Mouse (Mus musculus) embryonic facial prominence, embryonic 15.5 days (tissue): ENCODE measurements around the gene Timeless. TPM values are rescaled to one million over a fixed set of nuclear protein-coding genes. Genes with fewer than 3 reads are reported as not detected.

Experiments
- ATAC-seq: fragments of 200-750 bp; cut with Nextera tagmentation; 2 replicates; pipeline ENCODE4 v1.8.0; 2017; ENCODE audit warnings: low read depth, moderate TSS enrichment; ENCODE audit not compliant: insufficient number of reproducible peaks, low FRiP score, low TSS enrichment
- H3K27ac ChIP-seq: fragments of 300-500 bp; sonication (generic); replicated peaks from 2 replicates; pipeline ENCODE4 v1.5.1; 2015; ENCODE audit warnings: mild to moderate bottlenecking, inconsistent platforms
- H3K27me3 ChIP-seq: fragments of 300-500 bp; sonication (generic); 2 replicates; pipeline ENCODE4 v1.6.1; 2015; ENCODE audit warnings: inconsistent platforms
- H3K36me3 ChIP-seq: fragments of 300-500 bp; sonication (generic); 2 replicates; pipeline ENCODE4 v1.6.1; 2015; ENCODE audit warnings: mild to moderate bottlenecking, inconsistent platforms
- H3K4me1 ChIP-seq: fragments of 300-500 bp; sonication (generic); 2 replicates; pipeline ENCODE4 v1.6.1; 2015; ENCODE audit warnings: inconsistent platforms
- H3K4me2 ChIP-seq: fragments of 300-500 bp; sonication (generic); replicated peaks from 2 replicates; pipeline ENCODE4 v1.6.1; 2015; ENCODE audit warnings: mild to moderate bottlenecking, inconsistent platforms
- H3K4me3 ChIP-seq: fragments of 300-500 bp; sonication (generic); replicated peaks from 2 replicates; pipeline ENCODE4 v1.5.1; 2015; ENCODE audit warnings: mild to moderate bottlenecking, inconsistent platforms
- H3K9ac ChIP-seq: fragments of 300-500 bp; sonication (generic); 2 replicates; pipeline ENCODE4 v1.6.1; 2015; ENCODE audit warnings: inconsistent platforms
- H3K9me3 ChIP-seq: fragments of 300-500 bp; sonication (generic); replicated peaks from 2 replicates; pipeline ENCODE4 v1.6.1; 2016; ENCODE audit warnings: inconsistent platforms
- WGBS: fragments of 180-500 bp; shearing (Covaris S2); methylation state at CpG from one replicate; pipeline ENCODE4 v1.1.7; 2015; 5-methylcytosine and 5-hydroxymethylcytosine counted together
- polyA plus RNA-seq: library from polyadenylated mRNA; unstranded; fragments of >200 nt; fragmentation: Nextera tagmentation; extraction: Ambion mirVana; gene quantifications from 2 replicates; pipeline ENCODE4 v1.2.1, GENCODE M21; 2015

Gene Timeless
- polyA plus RNA-seq, 1 experiment from 2014 or later, result 48.1 TPM

GRCm38 (mm10) chr10:128194551-128195461 is 37.1 kb upstream of the Timeless start:
- peak; percentile 89 for ATAC-seq
- Histone ChIP-seq H3K27me3 (peaks cover 19% of the 10 kb centered on the region), H3K27ac (no peak overlapping the region)

DNA sequence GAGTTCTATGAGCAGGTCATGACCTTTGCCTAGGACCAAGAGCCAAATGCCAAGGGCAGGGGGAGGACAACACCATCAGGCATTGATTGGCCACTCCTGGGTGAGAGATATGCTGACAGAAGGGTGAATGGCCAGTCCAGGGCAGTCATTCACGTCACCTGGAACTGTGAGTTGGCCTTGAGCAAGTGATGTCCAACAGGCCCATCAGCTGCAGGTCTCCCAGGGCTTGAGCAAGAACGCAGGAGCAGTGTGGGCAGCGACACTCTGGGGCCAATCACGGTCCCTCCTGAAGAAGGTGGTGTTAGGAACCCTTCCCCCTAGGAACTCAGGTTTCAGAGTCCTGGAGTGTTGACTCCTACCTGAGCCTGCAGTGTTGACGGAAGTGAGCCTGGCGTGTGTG is 30.0 kb upstream of the Timeless start:
- Histone ChIP-seq H3K9me3 (no peaks in the 10 kb centered on the region), H3K9ac (no peak overlapping the region), H3K36me3 (no peaks in the 10 kb centered on the region), H3K4me3 (no peak overlapping the region), H3K4me1 (peaks cover 7% of the 10 kb centered on the region; the same call in 1 of the 2 replicates), H3K27ac (no peak overlapping the region), H3K4me2 (no peak overlapping the region), H3K27me3 (no peaks in the 10 kb centered on the region)
- ATAC-seq, result no peak
- WGBS, result 58% methylated on average over 6 of the region's 6 CpGs

More at GRCm38 (mm10) chr10:128194551-128195461, 37.1 kb upstream of the Timeless start:
- H3K9me3 ChIP-seq, result no peaks in the 10 kb centered on the region
- peak overlapping the region; percentile 66 for H3K4me3 ChIP-seq
- no peaks in the 10 kb centered on the region for H3K36me3 ChIP-seq
- H3K9ac ChIP-seq, result peak overlapping the region; percentile 53
- WGBS, result under 1% methylated on average over 76 of the region's 79 CpGs
- H3K4me2 ChIP-seq, result peak overlapping the region; percentile 99
- H3K4me1 ChIP-seq, result peaks cover 10% of the 10 kb centered on the region

DNA sequence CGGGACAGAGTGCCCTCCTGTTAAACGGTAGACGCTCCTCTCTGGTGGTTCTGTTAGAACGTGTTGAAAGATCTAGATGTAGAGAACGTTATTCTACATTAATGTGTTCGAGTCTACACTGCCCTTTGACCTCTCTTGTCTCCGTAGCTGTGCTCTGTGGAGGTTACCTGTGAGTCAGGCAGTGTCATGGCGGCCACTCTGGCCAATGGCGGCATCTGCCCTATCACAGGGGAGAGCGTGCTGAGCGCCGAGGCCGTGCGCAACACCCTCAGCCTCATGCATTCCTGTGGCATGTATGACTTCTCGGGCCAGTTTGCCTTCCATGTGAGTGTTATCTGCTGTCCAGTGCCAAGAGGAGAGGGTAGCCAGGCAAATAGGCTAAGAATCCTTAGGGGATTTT is 26.9 kb upstream of the Timeless start:
- Histone ChIP-seq H3K9me3 (no peaks in the 10 kb centered on the region), H3K27me3 (no peaks in the 10 kb centered on the region), H3K4me3 (no peak overlapping the region), H3K36me3 (0 out of 2 replicates have a peak, but pooled peaks cover 5% of the 10 kb centered on the region), H3K9ac (no peak overlapping the region), H3K4me2 (no peak overlapping the region), H3K27ac (no peak overlapping the region), H3K4me1 (peaks cover 7% of the 10 kb centered on the region; the same call in 1 of the 2 replicates)
- no peak for ATAC-seq
- WGBS, result 86% methylated on average over 15 of the region's 15 CpGs

GRCm38 (mm10) chr10:128208326-128208725 is 23.5 kb upstream of the Timeless start:
- ATAC-seq, result no peak
- no peaks in the 10 kb centered on the region for H3K27me3 ChIP-seq
- no peak overlapping the region for H3K4me3 ChIP-seq
- 0 out of 2 replicates have a peak, but pooled peaks cover 5% of the 10 kb centered on the region for H3K36me3 ChIP-seq
- H3K9me3 ChIP-seq, result no peaks in the 10 kb centered on the region
- H3K27ac ChIP-seq, result no peak overlapping the region
- no peak overlapping the region for H3K4me2 ChIP-seq
- no peak overlapping the region for H3K9ac ChIP-seq
- H3K4me1 ChIP-seq, result peaks cover 16% of the 10 kb centered on the region
- 86% methylated on average over 10 of the region's 10 CpGs for WGBS

DNA sequence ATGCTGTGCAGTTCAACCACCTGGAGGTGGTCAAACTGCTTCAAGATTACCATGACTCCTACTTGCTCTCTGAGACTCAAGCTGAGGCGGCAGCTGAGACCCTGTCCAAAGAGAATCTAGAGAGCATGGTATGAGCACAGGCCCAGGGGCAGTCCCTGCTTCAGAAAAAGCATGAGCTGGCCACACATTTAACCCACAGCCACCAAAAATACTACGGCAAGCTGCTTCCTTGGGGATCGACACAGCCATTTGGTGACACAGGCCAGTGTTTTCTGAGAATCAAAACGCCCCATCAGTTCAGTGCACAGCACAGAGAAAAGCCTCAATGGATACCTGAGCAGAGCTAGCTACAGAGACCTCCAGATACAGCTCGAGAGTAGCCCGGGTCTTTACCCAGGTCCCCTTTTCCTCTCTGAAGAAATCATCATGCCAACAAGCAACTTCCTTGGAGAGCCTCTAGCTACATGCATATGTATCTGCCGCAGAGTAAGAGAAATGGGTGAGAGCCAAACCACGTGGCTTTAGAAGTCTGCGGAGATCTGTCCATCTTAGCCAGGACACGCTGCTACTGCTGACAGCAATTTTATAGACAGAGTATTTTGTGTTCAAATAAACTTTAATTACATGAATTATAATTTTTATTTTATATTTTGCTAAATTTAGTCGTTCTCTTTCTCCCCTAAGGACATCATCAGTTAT is 22.4 kb upstream of the Timeless start:
- no peak for ATAC-seq

GRCm38 (mm10) chr10:128210131-128210530 is 21.7 kb upstream of the Timeless start:
- Histone ChIP-seq H3K4me1 (peaks cover 10% of the 10 kb centered on the region), H3K4me3 (no peak overlapping the region), H3K9ac (no peak overlapping the region), H3K27ac (no peak overlapping the region), H3K9me3 (no peaks in the 10 kb centered on the region), H3K36me3 (0 out of 2 replicates have a peak, but pooled peaks cover 5% of the 10 kb centered on the region), H3K4me2 (no peak overlapping the region), H3K27me3 (no peaks in the 10 kb centered on the region)
- 83% methylated on average over 2 of the region's 2 CpGs for WGBS
- no peak for ATAC-seq

More for the DNA sequence above, 22.4 kb upstream of the Timeless start:
- Histone ChIP-seq H3K27me3 (no peaks in the 10 kb centered on the region), H3K4me2 (no peak overlapping the region), H3K9me3 (no peaks in the 10 kb centered on the region), H3K4me1 (peaks cover 15% of the 10 kb centered on the region), H3K36me3 (0 out of 2 replicates have a peak, but pooled peaks cover 5% of the 10 kb centered on the region), H3K4me3 (no peak overlapping the region), H3K9ac (no peak overlapping the region), H3K27ac (no peak overlapping the region)
- WGBS, result 90% methylated on average over 11 of the region's 11 CpGs

DNA sequence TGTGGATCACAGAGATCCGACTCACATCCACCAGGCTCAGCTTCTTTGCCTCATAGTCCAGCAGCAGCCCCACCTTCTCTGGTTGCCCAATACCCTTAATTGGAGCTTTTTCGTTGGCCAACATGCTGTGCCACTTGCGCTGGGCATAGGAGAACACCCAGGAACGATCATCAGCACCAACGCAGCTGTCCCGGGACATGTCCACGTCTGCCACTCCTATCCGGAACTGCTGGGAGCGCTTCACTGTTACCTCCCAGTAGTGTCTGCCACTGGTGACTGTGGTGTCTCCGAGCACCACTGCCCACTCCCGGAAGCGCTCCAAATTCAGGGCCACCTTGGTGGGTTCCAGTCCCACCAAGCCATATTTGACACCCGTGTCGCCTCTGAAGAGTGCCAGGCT is 20.9 kb upstream of the Timeless start:
- Histone ChIP-seq H3K4me1 (peaks cover 10% of the 10 kb centered on the region), H3K9ac (peak overlapping the region; percentile 57), H3K4me3 (peak overlapping the region; percentile 71), H3K27ac (peak overlapping the region; percentile 66), H3K4me2 (peak overlapping the region; percentile 77), H3K9me3 (no peaks in the 10 kb centered on the region), H3K36me3 (0 out of 2 replicates have a peak, but pooled peaks cover 5% of the 10 kb centered on the region), H3K27me3 (no peaks in the 10 kb centered on the region)
- no peak for ATAC-seq
- 18% methylated on average over 14 of the region's 14 CpGs for WGBS

- under 1% methylated on average over 30 of the region's 30 CpGs for WGBS
These were observed 20.3 kb upstream of the Timeless start, which contains the start of gene Spryd4 for GRCm38 (mm10) chr10:128211390-128212108. TSS of gene Spryd4 (minus strand) at chr10:128211807.

GRCm38 (mm10) chr10:128212148-128212547 is 19.7 kb upstream of the Timeless start:
- Histone ChIP-seq H3K4me1 (peaks cover 10% of the 10 kb centered on the region), H3K27me3 (no peaks in the 10 kb centered on the region), H3K4me2 (peak overlapping the region; percentile 77), H3K36me3 (0 out of 2 replicates have a peak, but pooled peaks cover 5% of the 10 kb centered on the region), H3K9ac (no peak overlapping the region), H3K4me3 (peak overlapping the region; percentile 71), H3K9me3 (no peaks in the 10 kb centered on the region), H3K27ac (peak overlapping the region; percentile 66)
- ATAC-seq, result no peak
- whole genome bisulfite sequencing, result 42% methylated on average over 6 of the region's 6 CpGs

More at GRCm38 (mm10) chr10:128211390-128212108, 20.3 kb upstream of the Timeless start, which contains the start of gene Spryd4:
- Histone ChIP-seq H3K27ac (peak within 1 kb of the TSS; percentile 66), H3K27me3 (no peaks in the 10 kb centered on the region), H3K9me3 (no peaks in the 10 kb centered on the region), H3K4me2 (peak within 1 kb of the TSS; percentile 77), H3K36me3 (0 out of 2 replicates have a peak, but pooled peaks cover 5% of the 10 kb centered on the region), H3K4me3 (peak within 1 kb of the TSS; percentile 71), H3K4me1 (peaks cover 10% of the 10 kb centered on the region), H3K9ac (peak within 1 kb of the TSS; percentile 57)
- ATAC-seq, result peak; percentile 90

- ATAC-seq, result peak; percentile 64
- H3K27ac ChIP-seq, result peak overlapping the region; percentile 60
- H3K4me1 ChIP-seq, result peaks cover 10% of the 10 kb centered on the region
- H3K9ac ChIP-seq, result peak overlapping the region; percentile 18; the same call in 1 of the 2 replicates
- H3K36me3 ChIP-seq, result 0 out of 2 replicates have a peak, but pooled peaks cover 5% of the 10 kb centered on the region
- H3K4me2 ChIP-seq, result peak overlapping the region; percentile 70
- H3K4me3 ChIP-seq, result peak overlapping the region; percentile 41
- H3K27me3 ChIP-seq, result no peaks in the 10 kb centered on the region
- H3K9me3 ChIP-seq, result no peaks in the 10 kb centered on the region
- 1% methylated on average over 18 of the region's 18 CpGs for WGBS
These were observed 19.0 kb upstream of the Timeless start for GRCm38 (mm10) chr10:128212871-128213323.
